24 mouse cellular contexts compared by ENCODE assay signal in genomic region chr3:96132478-96132877, GRCm38 (mm10). TPM values are rescaled to one million over a fixed set of nuclear protein-coding genes. Genes with fewer than 3 reads are reported as not detected.
A peak's percentile ranks its signal among the peaks of the same experiment; 100 is the strongest.
DNase-seq lines count a peak whose midpoint lies in the region; ATAC-seq and TF ChIP-seq lines count a peak whose summit lies in the region.
"Had no signal": no experiment of that assay in that cellular context is flagged by ENCODE, and none has a peak within 500 bp of the region (broad histone marks: within the 10 kb centered on the region; RNA-seq: fewer than 3 reads in every experiment).

No protein-coding gene starts in this region.

- H3K4me2 ChIP-seq in embryonic facial prominence, embryonic 14.5 days (ENCODE audit: low read depth, low read length), result no peak overlapping the region
- H3K4me2 ChIP-seq in kidney, embryonic 15.5 days, result no peak overlapping the region
- no peak overlapping the region for H3K4me2 ChIP-seq in lung, postnatal 0 days (replicated peaks; ENCODE audit: low read depth, low read length)
- no peak overlapping the region for H3K4me2 ChIP-seq in stomach, postnatal 0 days (replicated peaks; ENCODE audit: low read depth)
- H3K4me2 ChIP-seq: embryonic facial prominence, embryonic 12.5 days; forebrain, embryonic 13.5 days; hindbrain, embryonic 12.5 days; hindbrain, embryonic 15.5 days had no signal

- no peak for TF ChIP-seq POLR2A in kidney, adult 2 months (IDR thresholded peaks at IDR 0.05; ENCODE audit: low read depth, low read length)

- H3K4me1 ChIP-seq in embryonic facial prominence, embryonic 14.5 days (ENCODE audit: control insufficient read depth, insufficient read depth, low read length), result peaks cover 10% of the 10 kb centered on the region
- peaks cover 16% of the 10 kb centered on the region for H3K4me1 ChIP-seq in embryonic facial prominence, embryonic 10.5 days
- H3K4me1 ChIP-seq in kidney, adult 2 months (ENCODE audit: control insufficient read depth, insufficient read depth, low read length), result peaks cover 25% of the 10 kb centered on the region
- peaks cover 20% of the 10 kb centered on the region; the same call in 1 of the 2 replicates for H3K4me1 ChIP-seq in kidney, embryonic 15.5 days
- no peaks in the 10 kb centered on the region; the same call in 1 of the 2 replicates for H3K4me1 ChIP-seq in lung, postnatal 0 days (ENCODE audit: insufficient read depth, low read depth, low read length)
- no peaks in the 10 kb centered on the region for H3K4me1 ChIP-seq in stomach, postnatal 0 days (replicated peaks; ENCODE audit: control insufficient read depth, insufficient read depth)
- H3K4me1 ChIP-seq: hindbrain, embryonic 12.5 days; hindbrain, embryonic 15.5 days had no signal

- no peaks in the 10 kb centered on the region for H3K9me3 ChIP-seq in embryonic facial prominence, embryonic 14.5 days (ENCODE audit: control insufficient read depth, low read length)
- no peaks in the 10 kb centered on the region for H3K9me3 ChIP-seq in embryonic facial prominence, embryonic 10.5 days
- no peaks in the 10 kb centered on the region for H3K9me3 ChIP-seq in kidney, embryonic 15.5 days (replicated peaks)
- no peaks in the 10 kb centered on the region for H3K9me3 ChIP-seq in lung, postnatal 0 days (ENCODE audit: low read length)
- no peaks in the 10 kb centered on the region for H3K9me3 ChIP-seq in stomach, postnatal 0 days (ENCODE audit: control insufficient read depth, low read length)
- H3K9me3 ChIP-seq: embryonic facial prominence, embryonic 12.5 days; forebrain, embryonic 10.5 days; forebrain, embryonic 13.5 days; heart, embryonic 10.5 days; hindbrain, embryonic 12.5 days; hindbrain, embryonic 15.5 days had no signal

- DNase-seq in embryonic facial prominence, embryonic 14.5 days (ENCODE audit: low spot score), result peak; percentile 46
- DNase-seq in embryonic facial prominence, embryonic 10.5 days (ENCODE audit: low spot score), result no peak
- no peak for DNase-seq in kidney, adult 2 months
- peak; percentile 15 for DNase-seq in lung, postnatal 0 days (ENCODE audit: low spot score)
- DNase-seq in lung, postnatal 25 days (ENCODE audit: low spot score), result no peak
- DNase-seq in stomach, postnatal 0 days (ENCODE audit: low spot score), result peak; percentile 41
- no peak for DNase-seq in adrenal gland, postnatal 10 days
- DNase-seq: adrenal gland, adult 8-10 months; adrenal gland, postnatal 36 days; cerebellum, adult 18-20 months; cerebellum, adult 9-10 months; cerebellum, postnatal 14 days; gastrocnemius, postnatal 14 days; heart, adult 2 months had no signal

- H3K4me3 ChIP-seq in embryonic facial prominence, embryonic 14.5 days (ENCODE audit: low read depth, low read length), result no peak overlapping the region
- H3K4me3 ChIP-seq in embryonic facial prominence, embryonic 10.5 days, result no peak overlapping the region
- no peak overlapping the region for H3K4me3 ChIP-seq in kidney, adult 2 months (ENCODE audit: insufficient read depth, low read depth, low read length)
- H3K4me3 ChIP-seq in kidney, embryonic 15.5 days (replicated peaks), result no peak overlapping the region
- H3K4me3 ChIP-seq in lung, postnatal 0 days (ENCODE audit: low read depth, low read length), result no peak overlapping the region
- H3K4me3 ChIP-seq in stomach, postnatal 0 days (ENCODE audit: low read depth, low read length), result no peak overlapping the region
- H3K4me3 ChIP-seq: embryonic facial prominence, embryonic 12.5 days; forebrain, embryonic 10.5 days; forebrain, embryonic 13.5 days; heart, adult 2 months; heart, embryonic 10.5 days; hindbrain, embryonic 12.5 days; hindbrain, embryonic 15.5 days had no signal

- TF ChIP-seq CTCF in kidney, adult 2 months (conservative IDR thresholded peaks at IDR 0.05; ENCODE audit: insufficient read depth, insufficient read length, low read depth, low read length), result no peak
- TF ChIP-seq CTCF in lung, postnatal 0 days (IDR thresholded peaks at IDR 0.05), result no peak
- no peak for TF ChIP-seq CTCF in stomach, postnatal 0 days (IDR thresholded peaks at IDR 0.05; ENCODE audit: low read depth)

- TF ChIP-seq EP300 in lung, postnatal 0 days (IDR thresholded peaks at IDR 0.05), result no peak
- TF ChIP-seq EP300 in stomach, postnatal 0 days (optimal IDR thresholded peaks at IDR 0.05), result no peak

- H3K27me3 ChIP-seq in embryonic facial prominence, embryonic 14.5 days (replicated peaks; ENCODE audit: control insufficient read depth, insufficient read depth, low read length), result no peaks in the 10 kb centered on the region
- no peaks in the 10 kb centered on the region for H3K27me3 ChIP-seq in embryonic facial prominence, embryonic 10.5 days (replicated peaks; ENCODE audit: low read depth, poor library complexity, severe bottlenecking)
- no peaks in the 10 kb centered on the region for H3K27me3 ChIP-seq in kidney, adult 2 months (replicated peaks; ENCODE audit: control insufficient read depth, insufficient read depth, low read length)
- H3K27me3 ChIP-seq in kidney, embryonic 15.5 days, result no peaks in the 10 kb centered on the region
- no peaks in the 10 kb centered on the region for H3K27me3 ChIP-seq in lung, postnatal 0 days (replicated peaks; ENCODE audit: insufficient read depth, low read length)
- H3K27me3 ChIP-seq in stomach, postnatal 0 days (ENCODE audit: control insufficient read depth, insufficient read depth, low read length), result no peaks in the 10 kb centered on the region
- H3K27me3 ChIP-seq: embryonic facial prominence, embryonic 12.5 days; forebrain, embryonic 13.5 days; hindbrain, embryonic 12.5 days; hindbrain, embryonic 15.5 days had no signal

- H3K9ac ChIP-seq in embryonic facial prominence, embryonic 14.5 days (ENCODE audit: low read depth, low read length), result no peak overlapping the region
- no peak overlapping the region for H3K9ac ChIP-seq in kidney, embryonic 15.5 days
- H3K9ac ChIP-seq in lung, postnatal 0 days (replicated peaks; ENCODE audit: low read depth), result no peak overlapping the region
- H3K9ac ChIP-seq in stomach, postnatal 0 days (ENCODE audit: low read length), result no peak overlapping the region
- H3K9ac ChIP-seq: embryonic facial prominence, embryonic 12.5 days; forebrain, embryonic 13.5 days; hindbrain, embryonic 12.5 days; hindbrain, embryonic 15.5 days had no signal

- 69% methylated on average over 3 of the region's 3 CpGs for WGBS in embryonic facial prominence, embryonic 14.5 days
- WGBS in embryonic facial prominence, embryonic 10.5 days, result 86% methylated on average over 3 of the region's 3 CpGs
- 93% methylated on average over 3 of the region's 3 CpGs for WGBS in kidney, adult 2 months
- WGBS in kidney, embryonic 15.5 days, result 91% methylated on average over 3 of the region's 3 CpGs
- WGBS in lung, postnatal 0 days, result 72% methylated on average over 3 of the region's 3 CpGs
- 45% methylated on average over 3 of the region's 3 CpGs for WGBS in stomach, postnatal 0 days

- no peak overlapping the region for H3K27ac ChIP-seq in embryonic facial prominence, embryonic 14.5 days (replicated peaks; ENCODE audit: low read depth, low read length)
- no peak overlapping the region for H3K27ac ChIP-seq in embryonic facial prominence, embryonic 10.5 days (replicated peaks)
- H3K27ac ChIP-seq in kidney, adult 2 months (ENCODE audit: insufficient read depth, low read depth, low read length), result peak overlapping the region; percentile 31; the same call in 1 of the 2 replicates
- no peak overlapping the region for H3K27ac ChIP-seq in kidney, embryonic 15.5 days
- no peak overlapping the region for H3K27ac ChIP-seq in lung, postnatal 0 days (ENCODE audit: low read length)
- H3K27ac ChIP-seq in stomach, postnatal 0 days (replicated peaks), result no peak overlapping the region
- H3K27ac ChIP-seq: forebrain, embryonic 10.5 days; forebrain, embryonic 13.5 days; heart, adult 2 months; heart, embryonic 10.5 days; hindbrain, embryonic 12.5 days; hindbrain, embryonic 15.5 days had no signal

- no peak for ATAC-seq in embryonic facial prominence, embryonic 14.5 days (ENCODE audit: low read depth)
- no peak for ATAC-seq in kidney, embryonic 15.5 days (replicated peaks; ENCODE audit: low FRiP score)
- no peak for ATAC-seq in lung, postnatal 0 days
- no peak; the same call in 1 of the 2 replicates for ATAC-seq in stomach, postnatal 0 days (ENCODE audit: low FRiP score, low TSS enrichment)
- ATAC-seq: activated CD4-positive, CD25-positive, alpha-beta regulatory T cell, adult 4 months; forebrain, embryonic 13.5 days; forebrain, embryonic 16.5 days had no signal

- peaks cover 13% of the 10 kb centered on the region; the same call in 1 of the 2 replicates for H3K36me3 ChIP-seq in embryonic facial prominence, embryonic 14.5 days (ENCODE audit: control insufficient read depth, insufficient read depth, low read length)
- peaks cover 9% of the 10 kb centered on the region for H3K36me3 ChIP-seq in embryonic facial prominence, embryonic 10.5 days (replicated peaks)
- peaks cover 1% of the 10 kb centered on the region; the same call in 1 of the 2 replicates for H3K36me3 ChIP-seq in kidney, adult 2 months (ENCODE audit: control insufficient read depth, insufficient read depth, low read length)
- peaks cover 16% of the 10 kb centered on the region for H3K36me3 ChIP-seq in kidney, embryonic 15.5 days
- H3K36me3 ChIP-seq in lung, postnatal 0 days (ENCODE audit: insufficient read depth, low read length), result no peaks in the 10 kb centered on the region
- no peaks in the 10 kb centered on the region; the same call in 1 of the 2 replicates for H3K36me3 ChIP-seq in stomach, postnatal 0 days (ENCODE audit: control insufficient read depth, insufficient read depth, low read length)
- H3K36me3 ChIP-seq: hindbrain, embryonic 12.5 days; hindbrain, embryonic 15.5 days had no signal

RNA-seq across cellular contexts. Expression of gene Otud7b, which starts 28.2 kb away (rescaled TPM):
- 17.6 and 20.0 TPM in 2 replicates for polyA plus RNA-seq in embryonic facial prominence, embryonic 14.5 days (2014; fragmentation: Nextera tagmentation; extraction: Ambion mirVana)
- 20.8 and 21.7 TPM in 2 replicates for polyA plus RNA-seq in embryonic facial prominence, embryonic 10.5 days (2016; fragmentation: Nextera tagmentation; extraction: Ambion mirVana)
- polyA plus RNA-seq in kidney, adult 2 months (2012; rRNA removed), result 10.1 and 15.0 TPM in 2 replicates
- polyA plus RNA-seq in kidney, embryonic 15.5 days (2015; fragmentation: Nextera tagmentation; extraction: Ambion mirVana), result 21.0 and 22.0 TPM in 2 replicates
- 30.2 and 30.6 TPM in 2 replicates for polyA plus RNA-seq in lung, postnatal 0 days (2015; fragmentation: Nextera tagmentation; extraction: Ambion mirVana)
- 12.3 and 14.5 TPM in 2 replicates for polyA plus RNA-seq in stomach, postnatal 0 days (2015; fragmentation: Nextera tagmentation; extraction: Ambion mirVana)
- 10 to 100 TPM; 32.3 to 33.4 TPM for total RNA-seq in adrenal gland, postnatal 10 days (2021)

RNA-seq across cellular contexts. Expression of gene Mtmr11, which starts 29.3 kb away (rescaled TPM):
- 19.7 and 24.6 TPM in 2 replicates for polyA plus RNA-seq in embryonic facial prominence, embryonic 14.5 days (2014; fragmentation: Nextera tagmentation; extraction: Ambion mirVana)
- polyA plus RNA-seq in embryonic facial prominence, embryonic 10.5 days (2016; fragmentation: Nextera tagmentation; extraction: Ambion mirVana), result 8.0 and 12.5 TPM in 2 replicates
- polyA plus RNA-seq in kidney, adult 2 months (2012; rRNA removed), result 56.8 and 65.7 TPM in 2 replicates
- polyA plus RNA-seq in kidney, embryonic 15.5 days (2015; fragmentation: Nextera tagmentation; extraction: Ambion mirVana), result 24.6 and 29.7 TPM in 2 replicates
- polyA plus RNA-seq in lung, postnatal 0 days (2015; fragmentation: Nextera tagmentation; extraction: Ambion mirVana), result 7.5 and 11.3 TPM in 2 replicates
- 8.2 and 10.2 TPM in 2 replicates for polyA plus RNA-seq in stomach, postnatal 0 days (2015; fragmentation: Nextera tagmentation; extraction: Ambion mirVana)
- total RNA-seq in adrenal gland, postnatal 10 days (2021), result 10 to 100 TPM; 13.0 to 17.1 TPM
- total RNA-seq: hematopoietic stem cell, adult 5-6 weeks had no signal

RNA-seq across cellular contexts. Expression of gene Sf3b4, which starts 39.7 kb away (rescaled TPM):
- 152 and 158 TPM in 2 replicates for polyA plus RNA-seq in embryonic facial prominence, embryonic 14.5 days (2014; fragmentation: Nextera tagmentation; extraction: Ambion mirVana)
- polyA plus RNA-seq in embryonic facial prominence, embryonic 10.5 days (2016; fragmentation: Nextera tagmentation; extraction: Ambion mirVana), result 299 and 302 TPM in 2 replicates
- 52.6 and 57.3 TPM in 2 replicates for polyA plus RNA-seq in kidney, adult 2 months (2012; rRNA removed)
- polyA plus RNA-seq in kidney, embryonic 15.5 days (2015; fragmentation: Nextera tagmentation; extraction: Ambion mirVana), result 184 and 193 TPM in 2 replicates
- polyA plus RNA-seq in lung, postnatal 0 days (2015; fragmentation: Nextera tagmentation; extraction: Ambion mirVana), result 64.4 and 68.4 TPM in 2 replicates
- polyA plus RNA-seq in stomach, postnatal 0 days (2015; fragmentation: Nextera tagmentation; extraction: Ambion mirVana), result 70.1 and 72.8 TPM in 2 replicates
- 10 to 100 TPM; 50.4 to 50.9 TPM for total RNA-seq in adrenal gland, postnatal 10 days (2021)

RNA-seq across cellular contexts. Expression of gene Sv2a, which starts 48.5 kb away (rescaled TPM):
- 4.4 and 6.1 TPM in 2 replicates for polyA plus RNA-seq in embryonic facial prominence, embryonic 14.5 days (2014; fragmentation: Nextera tagmentation; extraction: Ambion mirVana)
- polyA plus RNA-seq in embryonic facial prominence, embryonic 10.5 days (2016; fragmentation: Nextera tagmentation; extraction: Ambion mirVana), result 3.0 and 3.9 TPM in 2 replicates
- polyA plus RNA-seq in kidney, adult 2 months (2012; rRNA removed), result 20.8 and 27.3 TPM in 2 replicates
- 3.0 and 4.9 TPM in 2 replicates for polyA plus RNA-seq in kidney, embryonic 15.5 days (2015; fragmentation: Nextera tagmentation; extraction: Ambion mirVana)
- polyA plus RNA-seq in lung, postnatal 0 days (2015; fragmentation: Nextera tagmentation; extraction: Ambion mirVana), result 1.9 and 2.2 TPM in 2 replicates
- polyA plus RNA-seq in stomach, postnatal 0 days (2015; fragmentation: Nextera tagmentation; extraction: Ambion mirVana), result 2.9 and 4.2 TPM in 2 replicates
- total RNA-seq in adrenal gland, postnatal 10 days (2021), result 10 to 100 TPM in 1 of 2 experiments, 1 to 10 TPM in 1; 9.5 to 14.2 TPM

Comparison
In these comparisons a context has a peak if more than half of its experiments do, and no peak if none do; other contexts are left out.
1. DNase-seq: peak in embryonic facial prominence, embryonic 14.5 days (single experiment), lung, postnatal 0 days (single experiment) and stomach, postnatal 0 days (single experiment); none in embryonic facial prominence, embryonic 10.5 days (single experiment), kidney, adult 2 months (single experiment), lung, postnatal 25 days (single experiment) and adrenal gland, postnatal 10 days (single experiment).